Mouse (Mus musculus): Measurements from ENCODE around the gene Hbb-bs.
A peak's percentile ranks its signal among the peaks of the same experiment; 100 is the strongest.

DNA sequence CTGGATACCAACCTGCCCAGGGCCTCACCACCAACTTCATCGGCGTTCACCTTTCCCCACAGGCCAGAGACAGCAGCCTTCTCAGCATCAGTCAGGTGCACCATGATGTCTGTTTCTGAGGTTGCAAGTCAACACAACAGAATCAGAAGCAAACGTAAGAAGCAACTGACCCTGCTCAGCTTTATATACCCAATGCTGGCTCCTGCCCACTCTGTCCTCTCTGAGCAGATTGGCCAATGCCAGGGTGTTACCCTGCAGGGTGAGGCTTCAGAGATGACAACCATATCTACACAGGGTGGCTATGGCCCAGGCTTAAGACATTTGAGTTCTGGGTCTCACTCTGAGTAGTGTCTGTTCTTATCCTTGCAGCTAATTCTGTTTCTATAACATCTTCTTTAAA lies 14.1 kb downstream of the Hbb-bs start, which contains the start of gene Hbb-bt:
- peak; percentile 63; the same call in 1 of the 2 replicates for TF ChIP-seq POLR2A (IDR thresholded peaks at IDR 0.05; ENCODE audit: borderline replicate concordance, control insufficient read depth, low read depth, low read length)
- TF ChIP-seq CTCF (IDR thresholded peaks at IDR 0.05; ENCODE audit: control insufficient read depth, insufficient read depth, low read length): no peak
